8 mouse cellular contexts compared by ENCODE assay signal in the genomic region with DNA sequence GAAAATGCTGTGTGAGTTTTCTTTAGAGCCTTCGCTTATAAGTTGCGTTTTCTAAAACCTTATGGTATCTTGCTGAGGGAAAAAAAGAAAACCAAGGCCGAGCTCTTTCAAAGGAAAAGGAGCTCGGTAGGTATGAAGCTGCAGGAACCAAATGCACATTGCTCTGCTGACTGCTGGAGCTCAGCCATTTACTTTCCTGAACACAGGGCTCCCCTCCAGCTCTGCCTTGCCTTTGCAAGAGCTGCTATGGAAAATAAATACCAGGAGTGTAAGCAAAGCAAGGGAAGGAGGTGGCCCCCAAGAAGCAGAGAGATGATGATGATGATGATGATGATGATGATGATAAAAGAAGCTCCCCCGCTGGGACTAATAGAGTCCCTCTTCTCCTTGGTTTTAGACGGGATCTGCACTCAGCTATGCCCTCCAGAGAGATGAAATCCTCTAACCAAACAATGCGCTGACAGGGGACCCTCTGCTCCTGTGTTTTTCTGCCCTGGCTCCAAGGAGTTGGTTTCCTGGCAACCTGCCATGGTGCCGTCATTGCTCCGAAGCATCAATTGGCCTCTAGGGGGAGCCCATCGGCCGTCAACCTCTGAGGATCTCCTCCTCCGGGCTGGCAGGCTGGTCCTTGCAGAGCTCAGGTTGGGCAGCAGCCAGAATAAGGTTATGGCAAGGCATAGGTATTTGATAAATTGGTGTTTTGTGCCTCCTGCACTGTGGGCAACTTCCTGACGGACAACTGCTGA.
DNase-seq lines count a peak whose midpoint lies in the region; ATAC-seq and TF ChIP-seq lines count a peak whose summit lies in the region.

No protein-coding gene starts in this region.

- no peaks in the 10 kb centered on the region for H3K9me3 ChIP-seq in forebrain, embryonic 10.5 days
- no peaks in the 10 kb centered on the region for H3K9me3 ChIP-seq in heart, embryonic 12.5 days (replicated peaks)
- no peaks in the 10 kb centered on the region for H3K9me3 ChIP-seq in kidney, embryonic 16.5 days (ENCODE audit: low read length)
- no peaks in the 10 kb centered on the region for H3K9me3 ChIP-seq in limb, embryonic 14.5 days (ENCODE audit: control insufficient read depth, low read length)
- peaks cover 4% of the 10 kb centered on the region; the same call in 1 of the 2 replicates for H3K9me3 ChIP-seq in neural tube, embryonic 13.5 days

- peaks cover 33% of the 10 kb centered on the region for H3K4me1 ChIP-seq in forebrain, embryonic 10.5 days
- H3K4me1 ChIP-seq in heart, embryonic 12.5 days (replicated peaks) = peaks cover 16% of the 10 kb centered on the region
- H3K4me1 ChIP-seq in kidney, embryonic 16.5 days (ENCODE audit: insufficient read depth, low read length) = no peaks in the 10 kb centered on the region
- H3K4me1 ChIP-seq in limb, embryonic 14.5 days (ENCODE audit: control insufficient read depth, insufficient read depth, low read length) = peaks cover 8% of the 10 kb centered on the region; the same call in 1 of the 2 replicates
- H3K4me1 ChIP-seq in neural tube, embryonic 13.5 days (replicated peaks) = peaks cover 16% of the 10 kb centered on the region

- ATAC-seq in heart, embryonic 12.5 days (ENCODE audit: insufficient number of reproducible peaks, low FRiP score) = peak; percentile 36; the same call in 1 of the 2 replicates
- peak; percentile 74; the same call in 1 of the 2 replicates for ATAC-seq in kidney, embryonic 16.5 days (ENCODE audit: low FRiP score, low TSS enrichment)
- ATAC-seq in limb, embryonic 14.5 days (ENCODE audit: low FRiP score, low read depth) = peak; percentile 70
- peak; percentile 80 for ATAC-seq in neural tube, embryonic 13.5 days (ENCODE audit: low read depth)

- no peaks in the 10 kb centered on the region for H3K27me3 ChIP-seq in forebrain, embryonic 10.5 days (ENCODE audit: poor library complexity, severe bottlenecking)
- no peaks in the 10 kb centered on the region for H3K27me3 ChIP-seq in heart, embryonic 12.5 days (replicated peaks)
- no peaks in the 10 kb centered on the region for H3K27me3 ChIP-seq in kidney, embryonic 16.5 days (ENCODE audit: insufficient read depth, low read length)
- H3K27me3 ChIP-seq in limb, embryonic 14.5 days (ENCODE audit: control insufficient read depth, insufficient read depth, low read length) = no peaks in the 10 kb centered on the region
- H3K27me3 ChIP-seq in neural tube, embryonic 13.5 days = no peaks in the 10 kb centered on the region

- H3K36me3 ChIP-seq in forebrain, embryonic 10.5 days (replicated peaks) = no peaks in the 10 kb centered on the region
- no peaks in the 10 kb centered on the region for H3K36me3 ChIP-seq in heart, embryonic 12.5 days
- H3K36me3 ChIP-seq in kidney, embryonic 16.5 days (ENCODE audit: insufficient read depth, low read length) = no peaks in the 10 kb centered on the region
- no peaks in the 10 kb centered on the region for H3K36me3 ChIP-seq in limb, embryonic 14.5 days (ENCODE audit: control insufficient read depth, insufficient read depth, low read length)
- H3K36me3 ChIP-seq in neural tube, embryonic 13.5 days = no peaks in the 10 kb centered on the region

- H3K4me3 ChIP-seq in forebrain, embryonic 10.5 days = no peak overlapping the region
- H3K4me3 ChIP-seq in heart, embryonic 12.5 days = no peak overlapping the region
- no peak overlapping the region for H3K4me3 ChIP-seq in kidney, embryonic 16.5 days (ENCODE audit: low read length)
- H3K4me3 ChIP-seq in limb, embryonic 14.5 days (replicated peaks; ENCODE audit: low read length) = no peak overlapping the region
- no peak overlapping the region for H3K4me3 ChIP-seq in neural tube, embryonic 13.5 days

- 29% methylated on average over 13 of the region's 13 CpGs for WGBS in forebrain, embryonic 10.5 days
- WGBS in heart, embryonic 12.5 days = 24% methylated on average over 13 of the region's 13 CpGs
- 28% methylated on average over 13 of the region's 13 CpGs for WGBS in kidney, embryonic 16.5 days
- WGBS in limb, embryonic 14.5 days = 24% methylated on average over 13 of the region's 13 CpGs
- WGBS in neural tube, embryonic 13.5 days = 25% methylated on average over 13 of the region's 13 CpGs

- H3K27ac ChIP-seq in forebrain, embryonic 10.5 days = peak overlapping the region; percentile 79
- peak overlapping the region; percentile 34; the same call in 1 of the 2 replicates for H3K27ac ChIP-seq in heart, embryonic 12.5 days (ENCODE audit: poor library complexity, severe bottlenecking)
- no peak overlapping the region for H3K27ac ChIP-seq in kidney, embryonic 16.5 days (ENCODE audit: low read length)
- no peak overlapping the region for H3K27ac ChIP-seq in limb, embryonic 14.5 days (replicated peaks; ENCODE audit: low read depth, low read length)
- peak overlapping the region; percentile 39 for H3K27ac ChIP-seq in neural tube, embryonic 13.5 days (replicated peaks)

- H3K4me2 ChIP-seq in heart, embryonic 12.5 days = peak overlapping the region; percentile 47
- H3K4me2 ChIP-seq in kidney, embryonic 16.5 days (replicated peaks; ENCODE audit: low read depth, low read length) = no peak overlapping the region
- H3K4me2 ChIP-seq in limb, embryonic 14.5 days (replicated peaks; ENCODE audit: low read depth, low read length, severe bottlenecking) = peak overlapping the region; percentile 24
- peak overlapping the region; percentile 20 for H3K4me2 ChIP-seq in neural tube, embryonic 13.5 days

- no peak for TF ChIP-seq POLR2A in limb, embryonic 14.5 days (IDR thresholded peaks at IDR 0.05; ENCODE audit: borderline replicate concordance, extremely low read depth, insufficient read depth, insufficient read length)

- DNase-seq in 416B (ENCODE audit: low read depth) = peak; percentile 63
- peak; percentile 23 for DNase-seq in c-Kit-positive CD71-negative TER-119-negative erythroid progenitor cells, embryonic 14.5 days (ENCODE audit: low read depth)
- DNase-seq in forebrain, embryonic 10.5 days (ENCODE audit: extremely low spot score, low spot score) = peak; percentile 89
- DNase-seq in limb, embryonic 14.5 days (ENCODE audit: low spot score) = peak; percentile 94
- peak; percentile 5 to 8 for DNase-seq in thymus, adult 18-20 months

- H3K9ac ChIP-seq in heart, embryonic 12.5 days = no peak overlapping the region
- no peak overlapping the region for H3K9ac ChIP-seq in kidney, embryonic 16.5 days (replicated peaks; ENCODE audit: low read length)
- no peak overlapping the region for H3K9ac ChIP-seq in limb, embryonic 14.5 days (ENCODE audit: low read depth, low read length, severe bottlenecking)
- H3K9ac ChIP-seq in neural tube, embryonic 13.5 days = 0 out of 2 replicates have a peak overlapping the region, but pooled peaks have one; percentile 52

Comparison
In these comparisons a context has a peak if more than half of its experiments do, and no peak if none do; other contexts are left out.
1. DNase-seq: peak in every context shown above with its lines; median percentile 94 in limb, embryonic 14.5 days; 89 in forebrain, embryonic 10.5 days; 63 in 416B; 23 in c-Kit-positive CD71-negative TER-119-negative erythroid progenitor cells, embryonic 14.5 days; 6 in thymus, adult 18-20 months.
2. H3K27ac ChIP-seq: peak in forebrain, embryonic 10.5 days (single experiment), heart, embryonic 12.5 days (single experiment) and neural tube, embryonic 13.5 days (single experiment); none in kidney, embryonic 16.5 days (single experiment) and limb, embryonic 14.5 days (single experiment).
3. Peak in every context shown above with its lines, with median percentiles within 50 percentile points of each other: ATAC-seq.